Mouse (Mus musculus) hindbrain, embryonic 11.5 days (tissue): Measurements from ENCODE around the gene Fam169b. TPM values are rescaled to one million over a fixed set of nuclear protein-coding genes. Genes with fewer than 3 reads are reported as not detected.

Source experiments
- ATAC-seq: fragments of 200-750 bp; cut with Nextera tagmentation; 2 replicates; pipeline ENCODE4 v1.8.0; 2017; ENCODE audit warnings: mild to moderate bottlenecking, moderate TSS enrichment, moderate library complexity; ENCODE audit not compliant: low FRiP score
- DNase-seq: peaks from one replicate; pipeline ENCODE4 v3.0.0-alpha.2; 2015; ENCODE audit warnings: low spot score
- H3K27ac ChIP-seq: fragments of 300-500 bp; sonication (generic); 2 replicates; pipeline ENCODE4 v1.5.1; 2014; ENCODE audit warnings: mild to moderate bottlenecking, low read depth, low read length
- H3K27me3 ChIP-seq: fragments of 300-500 bp; sonication (generic); 2 replicates; pipeline ENCODE4 v1.6.1; 2014; ENCODE audit warnings: mild to moderate bottlenecking, low read length, moderate library complexity, mixed read lengths; ENCODE audit not compliant: control insufficient read depth, insufficient read depth
- H3K36me3 ChIP-seq: fragments of 300-500 bp; sonication (generic); 2 replicates; pipeline ENCODE4 v1.6.1; 2014; ENCODE audit warnings: mild to moderate bottlenecking, low read length, moderate library complexity, mixed read lengths; ENCODE audit not compliant: control insufficient read depth, insufficient read depth
- H3K4me1 ChIP-seq: fragments of 300-500 bp; sonication (generic); replicated peaks from 2 replicates; pipeline ENCODE4 v1.6.1; 2014; ENCODE audit warnings: low read length, mixed read lengths; ENCODE audit not compliant: control insufficient read depth, insufficient read depth
- H3K4me2 ChIP-seq: fragments of 300-500 bp; sonication (generic); replicated peaks from 2 replicates; pipeline ENCODE4 v1.6.1; 2014; ENCODE audit warnings: mild to moderate bottlenecking, low read depth, low read length
- H3K4me3 ChIP-seq: fragments of 300-500 bp; sonication (generic); 2 replicates; pipeline ENCODE4 v1.5.1; 2014; ENCODE audit warnings: low read depth, low read length
- H3K9ac ChIP-seq: fragments of 300-500 bp; sonication (generic); 2 replicates; pipeline ENCODE4 v1.6.1; 2014; ENCODE audit warnings: low read depth, low read length
- H3K9me3 ChIP-seq: fragments of 300-500 bp; sonication (generic); 2 replicates; pipeline ENCODE4 v1.6.1; 2016; ENCODE audit warnings: low read length; ENCODE audit not compliant: control insufficient read depth
- WGBS: fragments of 180-500 bp; shearing (Covaris S2); extraction: QIAGEN DNeasy Blood & Tissue Kit; methylation state at CpG from one replicate; pipeline ENCODE4 v1.1.7; 2014; 5-methylcytosine and 5-hydroxymethylcytosine counted together
- polyA plus RNA-seq: library from polyadenylated mRNA; unstranded; fragments of >200 nt; fragmentation: Nextera tagmentation; extraction: Ambion mirVana; gene quantifications from 2 replicates; pipeline ENCODE4 v1.2.1, GENCODE M21; 2014

The Fam169b gene
- polyA plus RNA-seq, 1 experiment from 2014 or later = 0.36 TPM

DNA sequence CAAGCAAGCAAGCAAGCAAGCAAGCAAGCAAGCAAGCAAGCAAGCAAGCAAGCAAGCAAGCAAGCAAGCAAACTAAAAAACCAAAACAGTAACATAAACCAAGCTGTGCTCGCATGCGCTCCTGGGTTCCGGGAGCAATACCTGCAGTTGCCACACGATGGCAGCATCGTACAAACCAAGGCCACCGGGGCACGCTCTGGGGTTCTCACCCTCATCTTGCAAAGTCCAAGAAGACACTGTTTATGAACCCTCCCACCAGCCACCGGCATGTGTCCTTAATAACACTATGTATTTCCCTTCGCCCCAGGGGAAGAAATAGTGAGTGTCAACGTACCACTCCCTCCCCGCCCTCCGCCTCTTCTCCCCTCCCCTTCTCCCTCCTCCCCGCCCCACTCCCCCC, 96.1 kb downstream of the Fam169b start:
- Histone ChIP-seq H3K9ac (no peak overlapping the region), H3K36me3 (no peaks in the 10 kb centered on the region), H3K27ac (no peak overlapping the region), H3K27me3 (no peaks in the 10 kb centered on the region), H3K4me2 (peak overlapping the region; percentile 38; the same call in 1 of the 2 replicates), H3K9me3 (no peaks in the 10 kb centered on the region), H3K4me3 (peak overlapping the region; percentile 24), H3K4me1 (0 out of 2 replicates have a peak, but pooled peaks cover 2% of the 10 kb centered on the region)
- WGBS = 1% methylated on average over 12 of the region's 13 CpGs
- peak; percentile 49; the same call in 1 of the 2 replicates for ATAC-seq
- DNase-seq = peak; percentile 93

- H3K4me2 ChIP-seq = peak overlapping the region; percentile 37
- ATAC-seq (peak; percentile 49), DNase-seq (peak; percentile 89)
- no peaks in the 10 kb centered on the region for H3K36me3 ChIP-seq
- no peak overlapping the region for H3K27ac ChIP-seq
- no peaks in the 10 kb centered on the region for H3K9me3 ChIP-seq
- 17% methylated on average over 16 of the region's 16 CpGs for WGBS
- 0 out of 2 replicates have a peak, but pooled peaks cover 2% of the 10 kb centered on the region for H3K4me1 ChIP-seq
- H3K9ac ChIP-seq = no peak overlapping the region
- H3K4me3 ChIP-seq = no peak overlapping the region
- no peaks in the 10 kb centered on the region for H3K27me3 ChIP-seq
Measured at GRCm38 (mm10) chr7:68374109-68374857, 100.6 kb downstream of the Fam169b start.

- ATAC-seq (peak; percentile 33; the same call in 1 of the 2 replicates), DNase-seq (peak; percentile 51)
- Histone ChIP-seq H3K4me2 (no peak overlapping the region), H3K4me3 (no peak overlapping the region), H3K4me1 (no peaks in the 10 kb centered on the region), H3K27ac (no peak overlapping the region), H3K36me3 (no peaks in the 10 kb centered on the region), H3K27me3 (no peaks in the 10 kb centered on the region), H3K9me3 (no peaks in the 10 kb centered on the region), H3K9ac (no peak overlapping the region)
- WGBS = 40% methylated on average over 9 of the region's 9 CpGs
Measured at GRCm38 (mm10) chr7:68382187-68382586, 108.5 kb downstream of the Fam169b start.

- Histone ChIP-seq H3K9me3 (no peaks in the 10 kb centered on the region), H3K27me3 (no peaks in the 10 kb centered on the region), H3K4me1 (no peaks in the 10 kb centered on the region), H3K4me2 (no peak overlapping the region), H3K9ac (no peak overlapping the region), H3K36me3 (no peaks in the 10 kb centered on the region), H3K4me3 (no peak overlapping the region), H3K27ac (no peak overlapping the region)
- WGBS = 91% methylated on average over 3 of the region's 3 CpGs
- DNase-seq (no peak), ATAC-seq (no peak)
Measured at GRCm38 (mm10) chr7:68386767-68387166, 113.1 kb downstream of the Fam169b start.

DNA sequence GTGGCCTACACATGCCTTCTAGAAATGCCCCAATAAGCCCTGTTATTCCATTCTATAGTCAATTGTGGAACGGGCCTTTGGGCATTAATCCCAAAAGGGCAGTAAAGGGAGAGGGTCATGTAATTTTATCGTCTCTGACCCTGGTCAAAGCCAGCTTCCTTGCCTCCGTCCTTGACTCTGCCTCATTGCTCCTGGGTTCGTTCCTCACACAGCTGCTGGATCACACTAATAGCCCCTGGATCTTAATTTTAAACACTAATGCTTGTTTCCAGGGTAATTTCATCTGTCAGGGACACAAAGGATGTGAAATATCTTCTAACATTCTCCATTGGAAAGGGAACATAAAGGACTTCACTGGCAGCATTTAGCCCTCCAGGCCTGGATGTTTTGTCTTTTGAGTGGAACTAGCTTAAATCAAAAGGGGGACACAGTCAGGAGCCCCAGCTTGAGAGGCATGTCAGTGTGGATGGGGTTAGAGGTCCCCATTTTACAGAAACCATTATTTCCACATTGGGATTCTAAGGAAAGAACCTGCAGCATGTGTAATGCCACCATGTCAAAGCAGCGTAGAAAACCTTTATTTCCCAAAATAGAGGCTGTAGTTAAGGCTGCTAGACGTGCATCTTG, 122.2 kb downstream of the Fam169b start:
- ATAC-seq (no peak), DNase-seq (no peak)
- no peaks in the 10 kb centered on the region for H3K4me1 ChIP-seq
- no peak overlapping the region for H3K4me3 ChIP-seq
- H3K27ac ChIP-seq = no peak overlapping the region
- no peaks in the 10 kb centered on the region for H3K36me3 ChIP-seq
- no peak overlapping the region for H3K9ac ChIP-seq
- no peaks in the 10 kb centered on the region for H3K27me3 ChIP-seq
- 61% methylated on average over 6 of the region's 6 CpGs for WGBS
- H3K4me2 ChIP-seq = no peak overlapping the region
- H3K9me3 ChIP-seq = no peaks in the 10 kb centered on the region

DNA sequence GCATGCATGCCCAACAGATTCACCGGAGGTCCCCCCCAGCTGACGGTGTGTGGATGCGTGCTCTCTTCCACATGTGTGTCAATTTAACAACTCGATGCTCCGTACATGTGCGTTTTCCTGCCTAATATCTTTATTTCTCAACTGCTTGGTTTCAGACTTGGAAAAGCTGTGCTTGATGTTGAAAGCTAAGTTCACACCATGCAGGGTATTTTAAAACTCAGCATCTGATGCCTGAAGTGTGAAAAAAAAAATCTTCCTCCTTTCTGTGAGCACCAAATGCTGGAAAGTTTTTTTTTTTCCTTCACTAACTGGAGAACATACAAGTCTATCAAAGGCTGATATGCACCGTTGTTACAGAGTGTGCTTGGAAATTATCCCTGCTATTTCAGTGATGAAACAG, 126.9 kb downstream of the Fam169b start:
- H3K4me2 ChIP-seq = no peak overlapping the region
- no peaks in the 10 kb centered on the region for H3K36me3 ChIP-seq
- H3K9ac ChIP-seq = no peak overlapping the region
- DNase-seq = no peak
- no peak overlapping the region for H3K27ac ChIP-seq
- H3K4me3 ChIP-seq = no peak overlapping the region
- H3K4me1 ChIP-seq = no peaks in the 10 kb centered on the region
- 94% methylated on average over 7 of the region's 7 CpGs for WGBS
- no peaks in the 10 kb centered on the region for H3K9me3 ChIP-seq
- no peak for ATAC-seq
- no peaks in the 10 kb centered on the region for H3K27me3 ChIP-seq

GRCm38 (mm10) chr7:68408611-68409010, 135.0 kb downstream of the Fam169b start:
- no peaks in the 10 kb centered on the region for H3K9me3 ChIP-seq
- no peaks in the 10 kb centered on the region for H3K4me1 ChIP-seq
- WGBS = 81% methylated on average over 5 of the region's 5 CpGs
- H3K27ac ChIP-seq = no peak overlapping the region
- no peak overlapping the region for H3K9ac ChIP-seq
- no peaks in the 10 kb centered on the region for H3K27me3 ChIP-seq
- H3K36me3 ChIP-seq = no peaks in the 10 kb centered on the region
- ATAC-seq (no peak), DNase-seq (no peak)
- H3K4me3 ChIP-seq = no peak overlapping the region
- H3K4me2 ChIP-seq = no peak overlapping the region
